Mouse (Mus musculus) forebrain, embryonic 11.5 days (tissue): ENCODE data around the gene Borcs5. TPM values are rescaled to one million over a fixed set of nuclear protein-coding genes. Genes with fewer than 3 reads are reported as not detected.
"Not testable (repeated sequence)": the region's sequence is repeated elsewhere in the genome, so short reads cannot be mapped to it uniquely, and the experiment has no call there.

ENCODE experiments used
- ATAC-seq: fragments of 200-750 bp; cut with Nextera tagmentation; replicated peaks from 2 replicates; pipeline ENCODE4 v1.8.0; 2017; ENCODE audit warnings: moderate TSS enrichment; ENCODE audit not compliant: low FRiP score
- DNase-seq: peaks from one replicate; pipeline ENCODE4 v3.0.0-alpha.2; 2017; ENCODE audit warnings: low spot score
- H3K27ac ChIP-seq: fragments of 300-500 bp; sonication (generic); 2 replicates; pipeline ENCODE4 v1.5.1; 2014; ENCODE audit warnings: low read depth, low read length
- H3K27me3 ChIP-seq: fragments of 300-500 bp; sonication (generic); 2 replicates; pipeline ENCODE4 v1.6.1; 2014; ENCODE audit warnings: mild to moderate bottlenecking, low read length, mixed read lengths; ENCODE audit not compliant: control insufficient read depth, insufficient read depth
- H3K36me3 ChIP-seq: fragments of 300-500 bp; sonication (generic); 2 replicates; pipeline ENCODE4 v1.6.1; 2014; ENCODE audit warnings: mild to moderate bottlenecking, low read length, moderate library complexity, mixed read lengths; ENCODE audit not compliant: control insufficient read depth, insufficient read depth
- H3K4me1 ChIP-seq: fragments of 300-500 bp; sonication (generic); replicated peaks from 2 replicates; pipeline ENCODE4 v1.6.1; 2014; ENCODE audit warnings: low read length, mixed read lengths; ENCODE audit not compliant: control insufficient read depth, insufficient read depth
- H3K4me2 ChIP-seq: fragments of 300-500 bp; sonication (generic); 2 replicates; pipeline ENCODE4 v1.6.1; 2014; ENCODE audit warnings: low read depth, mild to moderate bottlenecking, low read length, moderate library complexity, mixed read lengths; ENCODE audit not compliant: severe bottlenecking
- H3K4me3 ChIP-seq: fragments of 300-500 bp; sonication (generic); 2 replicates; pipeline ENCODE4 v1.5.1; 2014; ENCODE audit warnings: low read depth, low read length
- H3K9ac ChIP-seq: fragments of 300-500 bp; sonication (generic); 2 replicates; pipeline ENCODE4 v1.6.1; 2014; ENCODE audit warnings: low read length
- H3K9me3 ChIP-seq: fragments of 300-500 bp; sonication (generic); 2 replicates; pipeline ENCODE4 v1.6.1; 2016; ENCODE audit warnings: low read length, mixed read lengths; ENCODE audit not compliant: control insufficient read depth
- WGBS: fragments of 180-500 bp; shearing (Covaris S2); extraction: QIAGEN DNeasy Blood & Tissue Kit; methylation state at CpG from one replicate; pipeline ENCODE4 v1.1.7; 2014; 5-methylcytosine and 5-hydroxymethylcytosine counted together
- polyA plus RNA-seq: library from polyadenylated mRNA; unstranded; fragments of >200 nt; fragmentation: Nextera tagmentation; extraction: Ambion mirVana; gene quantifications from 2 replicates; pipeline ENCODE4 v1.2.1, GENCODE M21; 2014

The Borcs5 gene
- polyA plus RNA-seq, 1 experiment from 2014 or later: 27.0 TPM

- no peak overlapping the region for H3K4me3 ChIP-seq
- no peak overlapping the region for H3K9ac ChIP-seq
- WGBS: 75% methylated on average over 4 of the region's 4 CpGs
- no peaks in the 10 kb centered on the region for H3K9me3 ChIP-seq
- no peaks in the 10 kb centered on the region for H3K36me3 ChIP-seq
- no peaks in the 10 kb centered on the region for H3K4me1 ChIP-seq
- H3K4me2 ChIP-seq: no peak overlapping the region
- DNase-seq (no peak), ATAC-seq (no peak)
- no peaks in the 10 kb centered on the region for H3K27me3 ChIP-seq
- H3K27ac ChIP-seq: no peak overlapping the region
These were observed 31.6 kb downstream of the Borcs5 start for GRCm38 (mm10) chr6:134670881-134671411.

DNA sequence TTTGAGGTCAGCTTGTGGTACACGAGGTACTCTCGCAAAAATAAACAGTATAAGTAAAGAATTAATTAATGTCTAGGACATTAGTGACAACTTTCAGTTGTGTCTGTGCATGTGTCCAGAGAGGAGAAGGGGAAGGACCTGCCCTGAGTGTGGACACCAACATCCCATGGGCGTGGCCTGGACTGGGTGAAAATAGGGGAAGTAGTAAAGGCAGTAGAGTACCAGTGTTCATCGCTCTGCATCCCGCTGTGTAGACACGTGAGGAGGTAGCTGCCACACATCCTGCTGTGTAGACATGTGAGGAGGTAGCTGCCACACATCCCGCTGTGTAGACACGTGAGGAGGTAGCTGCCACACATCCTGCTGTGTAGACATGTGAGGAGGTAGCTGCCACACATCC is 34.4 kb downstream of the Borcs5 start:
- H3K9ac ChIP-seq, H3K27me3 ChIP-seq, H3K9me3 ChIP-seq, H3K36me3 ChIP-seq, H3K4me3 ChIP-seq, H3K27ac ChIP-seq, DNase-seq, H3K4me1 ChIP-seq, H3K4me2 ChIP-seq, ATAC-seq: not testable (repeated sequence)
- WGBS: 90% methylated on average over 8 of the region's 8 CpGs

- Histone ChIP-seq H3K4me3 (no peak overlapping the region), H3K27ac (no peak overlapping the region), H3K9me3 (no peaks in the 10 kb centered on the region), H3K27me3 (no peaks in the 10 kb centered on the region), H3K9ac (no peak overlapping the region), H3K4me1 (no peaks in the 10 kb centered on the region), H3K36me3 (no peaks in the 10 kb centered on the region), H3K4me2 (no peak overlapping the region)
- WGBS: 85% methylated on average over 4 of the region's 4 CpGs
- DNase-seq: no peak
- no peak for ATAC-seq
These were observed 38.2 kb downstream of the Borcs5 start for GRCm38 (mm10) chr6:134677504-134677903.

- no peak overlapping the region for H3K4me3 ChIP-seq
- DNase-seq: no peak
- no peaks in the 10 kb centered on the region for H3K9me3 ChIP-seq
- no peaks in the 10 kb centered on the region for H3K27me3 ChIP-seq
- H3K9ac ChIP-seq: no peak overlapping the region
- H3K4me2 ChIP-seq: no peak overlapping the region
- H3K4me1 ChIP-seq: no peaks in the 10 kb centered on the region
- no peaks in the 10 kb centered on the region for H3K36me3 ChIP-seq
- 85% methylated on average over 3 of the region's 3 CpGs for WGBS
- no peak for ATAC-seq
- H3K27ac ChIP-seq: no peak overlapping the region
These were observed 38.7 kb downstream of the Borcs5 start for GRCm38 (mm10) chr6:134678037-134678436.

- ATAC-seq, H3K9ac ChIP-seq, H3K4me2 ChIP-seq, H3K27me3 ChIP-seq, DNase-seq, H3K36me3 ChIP-seq, H3K4me1 ChIP-seq, H3K4me3 ChIP-seq, H3K9me3 ChIP-seq, H3K27ac ChIP-seq: not testable (repeated sequence)
- WGBS: 93% methylated on average over 4 of the region's 4 CpGs
These were observed 40.0 kb downstream of the Borcs5 start for GRCm38 (mm10) chr6:134679330-134679729.

- H3K4me1 ChIP-seq: no peaks in the 10 kb centered on the region
- H3K4me3 ChIP-seq: no peak overlapping the region
- no peak for ATAC-seq
- H3K9me3 ChIP-seq: no peaks in the 10 kb centered on the region
- no peak overlapping the region for H3K9ac ChIP-seq
- no peak for DNase-seq
- H3K27me3 ChIP-seq: no peaks in the 10 kb centered on the region
- no peaks in the 10 kb centered on the region for H3K36me3 ChIP-seq
- H3K4me2 ChIP-seq: no peak overlapping the region
- no peak overlapping the region for H3K27ac ChIP-seq
- 90% methylated on average over 6 of the region's 6 CpGs for WGBS
These were observed 45.1 kb downstream of the Borcs5 start for GRCm38 (mm10) chr6:134684354-134684915.

- WGBS: 63% methylated on average over 2 of the region's 2 CpGs
- Histone ChIP-seq H3K4me2 (no peak overlapping the region), H3K36me3 (no peaks in the 10 kb centered on the region), H3K9me3 (no peaks in the 10 kb centered on the region), H3K9ac (no peak overlapping the region), H3K27ac (no peak overlapping the region), H3K27me3 (no peaks in the 10 kb centered on the region), H3K4me3 (no peak overlapping the region), H3K4me1 (no peaks in the 10 kb centered on the region)
- DNase-seq: no peak
- ATAC-seq: no peak
These were observed 45.7 kb downstream of the Borcs5 start for GRCm38 (mm10) chr6:134685040-134685439.

- no peak overlapping the region for H3K4me2 ChIP-seq
- H3K4me3 ChIP-seq: no peak overlapping the region
- no peaks in the 10 kb centered on the region for H3K9me3 ChIP-seq
- DNase-seq (no peak), ATAC-seq (no peak)
- no peak overlapping the region for H3K9ac ChIP-seq
- H3K27me3 ChIP-seq: no peaks in the 10 kb centered on the region
- WGBS: 77% methylated on average over 6 of the region's 6 CpGs
- no peaks in the 10 kb centered on the region for H3K4me1 ChIP-seq
- H3K27ac ChIP-seq: no peak overlapping the region
- no peaks in the 10 kb centered on the region for H3K36me3 ChIP-seq
These were observed 46.2 kb downstream of the Borcs5 start for GRCm38 (mm10) chr6:134685515-134685914.

- no peaks in the 10 kb centered on the region for H3K4me1 ChIP-seq
- 89% methylated on average over 6 of the region's 6 CpGs for WGBS
- no peak overlapping the region for H3K9ac ChIP-seq
- no peak overlapping the region for H3K4me2 ChIP-seq
- H3K27ac ChIP-seq: no peak overlapping the region
- DNase-seq (no peak), ATAC-seq (no peak)
- H3K4me3 ChIP-seq: no peak overlapping the region
- H3K27me3 ChIP-seq: no peaks in the 10 kb centered on the region
- no peaks in the 10 kb centered on the region for H3K36me3 ChIP-seq
- H3K9me3 ChIP-seq: no peaks in the 10 kb centered on the region
These were observed 55.2 kb downstream of the Borcs5 start for GRCm38 (mm10) chr6:134694498-134694897.
